Mouse (Mus musculus) embryonic facial prominence, embryonic 13.5 days (tissue): ENCODE data around the gene Ell3. TPM values are rescaled to one million over a fixed set of nuclear protein-coding genes. Genes with fewer than 3 reads are reported as not detected.

Experiments used
- ATAC-seq: fragments of 200-750 bp; cut with Nextera tagmentation; 2 replicates; pipeline ENCODE4 v1.8.0; 2017; ENCODE audit warnings: low read depth; ENCODE audit not compliant: insufficient number of reproducible peaks, insufficient read depth, low FRiP score, low TSS enrichment
- H3K27ac ChIP-seq: fragments of 300-500 bp; sonication (generic); 2 replicates; pipeline ENCODE4 v1.5.1; 2015; ENCODE audit warnings: moderate library complexity, mild to moderate bottlenecking, inconsistent platforms
- H3K27me3 ChIP-seq: fragments of 300-500 bp; sonication (generic); 2 replicates; pipeline ENCODE4 v1.6.1; 2015; ENCODE audit warnings: mild to moderate bottlenecking, inconsistent platforms
- H3K36me3 ChIP-seq: fragments of 300-500 bp; sonication (generic); 2 replicates; pipeline ENCODE4 v1.6.1; 2015; ENCODE audit warnings: mild to moderate bottlenecking, inconsistent platforms
- H3K4me1 ChIP-seq: fragments of 300-500 bp; sonication (generic); 2 replicates; pipeline ENCODE4 v1.6.1; 2015; ENCODE audit warnings: inconsistent platforms
- H3K4me2 ChIP-seq: fragments of 300-500 bp; sonication (generic); 2 replicates; pipeline ENCODE4 v1.6.1; 2015; ENCODE audit warnings: moderate library complexity, mild to moderate bottlenecking, inconsistent platforms
- H3K4me3 ChIP-seq: fragments of 300-500 bp; sonication (generic); 2 replicates; pipeline ENCODE4 v1.5.1; 2015; ENCODE audit warnings: mild to moderate bottlenecking, inconsistent platforms
- H3K9ac ChIP-seq: fragments of 300-500 bp; sonication (generic); 2 replicates; pipeline ENCODE4 v1.6.1; 2015; ENCODE audit warnings: mild to moderate bottlenecking, inconsistent platforms
- H3K9me3 ChIP-seq: fragments of 300-500 bp; sonication (generic); 2 replicates; pipeline ENCODE4 v1.6.1; 2016; ENCODE audit warnings: inconsistent platforms
- WGBS: fragments of 180-500 bp; shearing (Covaris S2); methylation state at CpG from one replicate; pipeline ENCODE4 v1.1.7; 2015; ENCODE audit warnings: mixed read lengths; 5-methylcytosine and 5-hydroxymethylcytosine counted together
- microRNA-seq: library from miRNA; unstranded; fragments of <30 nt; microRNA quantifications from one replicate; pipeline ENCODE4, GENCODE M21; 2016
- polyA plus RNA-seq: library from polyadenylated mRNA; unstranded; fragments of >200 nt; fragmentation: Nextera tagmentation; extraction: Ambion mirVana; gene quantifications from 2 replicates; pipeline ENCODE4 v1.2.1, GENCODE M21; 2015

Ell3 gene
- polyA plus RNA-seq, 1 experiment from 2014 or later, result 12.2 TPM

GRCm38 (mm10) chr2:121415591-121415990 lies 28.5 kb downstream of the Ell3 start:
- H3K9ac ChIP-seq, result peak overlapping the region; percentile 62
- H3K27ac ChIP-seq, result no peak overlapping the region
- ATAC-seq, result no peak
- H3K27me3 ChIP-seq, result no peaks in the 10 kb centered on the region
- peak overlapping the region; percentile 68 for H3K4me2 ChIP-seq
- WGBS, result 73% methylated on average over 3 of the region's 3 CpGs
- peaks cover 24% of the 10 kb centered on the region for H3K4me1 ChIP-seq
- no peaks in the 10 kb centered on the region for H3K9me3 ChIP-seq
- H3K4me3 ChIP-seq, result peak overlapping the region; percentile 73
- H3K36me3 ChIP-seq, result peaks cover 30% of the 10 kb centered on the region

DNA sequence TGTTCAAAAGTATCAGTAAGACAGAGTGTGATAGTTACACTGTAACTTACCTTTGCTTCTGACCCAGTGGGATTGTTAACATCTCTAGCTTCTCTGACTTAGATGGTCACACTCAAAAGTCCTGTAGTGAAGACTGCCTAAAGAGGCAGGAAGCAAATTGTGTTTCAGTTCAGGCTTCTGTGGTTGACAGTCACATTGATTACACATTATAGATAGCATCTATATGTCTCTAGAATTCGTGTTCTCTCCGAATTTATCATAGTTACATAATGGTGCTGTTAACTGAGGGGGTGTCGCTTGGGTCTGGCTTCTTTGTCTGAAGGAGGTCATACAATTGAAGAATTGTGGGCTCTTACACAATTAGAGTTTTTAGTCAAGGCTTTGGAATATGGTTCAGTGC lies 29.0 kb downstream of the Ell3 start:
- Histone ChIP-seq H3K4me3 (peak overlapping the region; percentile 73), H3K27ac (no peak overlapping the region), H3K4me1 (peaks cover 24% of the 10 kb centered on the region), H3K36me3 (peaks cover 26% of the 10 kb centered on the region), H3K9ac (peak overlapping the region; percentile 62), H3K9me3 (no peaks in the 10 kb centered on the region), H3K4me2 (peak overlapping the region; percentile 68), H3K27me3 (no peaks in the 10 kb centered on the region)
- no peak for ATAC-seq
- WGBS, result 57% methylated on average over 3 of the region's 3 CpGs

- no peaks in the 10 kb centered on the region for H3K9me3 ChIP-seq
- peak overlapping the region; percentile 68 for H3K4me2 ChIP-seq
- peak overlapping the region; percentile 95 for H3K27ac ChIP-seq
- peaks cover 21% of the 10 kb centered on the region for H3K36me3 ChIP-seq
- H3K4me1 ChIP-seq, result peaks cover 24% of the 10 kb centered on the region
- peak; percentile 50 for ATAC-seq
- H3K4me3 ChIP-seq, result peak overlapping the region; percentile 73
- under 1% methylated on average over 32 of the region's 32 CpGs for WGBS
- peak overlapping the region; percentile 98 for H3K9ac ChIP-seq
- H3K27me3 ChIP-seq, result no peaks in the 10 kb centered on the region
These were observed 29.9 kb downstream of the Ell3 start for GRCm38 (mm10) chr2:121414139-121414685.

GRCm38 (mm10) chr2:121413387-121414042 lies 30.6 kb downstream of the Ell3 start, which contains the start of the genes Pdia3 and Catsper2:
Gene Pdia3 (plus strand): TSS chr2:121413775.
Gene Catsper2 (minus strand): TSS chr2:121413792.
- peak; percentile 100 for ATAC-seq
- WGBS, result under 1% methylated on average over 65 of the region's 68 CpGs
- peaks cover 21% of the 10 kb centered on the region for H3K4me1 ChIP-seq

DNA sequence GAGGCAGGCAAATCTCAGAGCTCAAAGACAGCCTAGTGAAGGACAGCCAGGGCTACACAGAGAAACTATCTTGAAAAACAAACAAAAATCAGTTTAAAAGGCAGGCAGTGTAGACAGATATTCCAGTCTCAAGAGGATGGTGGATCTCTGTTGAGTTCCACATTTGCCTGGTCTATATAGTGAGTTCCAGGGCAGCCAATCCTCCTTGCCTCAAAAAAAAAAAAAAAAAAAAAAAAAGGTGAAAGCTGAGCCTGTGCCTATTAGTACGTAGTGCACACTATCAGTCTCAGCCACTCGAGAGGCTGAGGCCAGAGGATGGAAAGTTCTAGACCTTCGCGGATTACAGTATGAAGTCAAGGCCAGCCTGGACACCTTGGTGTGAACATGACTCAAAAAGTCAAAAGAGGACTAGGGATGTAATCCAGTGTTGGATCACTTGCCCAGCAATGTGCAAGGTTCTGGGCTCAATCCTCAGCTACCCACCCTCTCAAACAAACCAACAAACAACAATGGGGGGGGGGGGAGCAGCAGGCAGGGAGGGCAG lies 31.2 kb downstream of the Ell3 start:
- peak overlapping the region; percentile 95 for H3K27ac ChIP-seq
- peak overlapping the region; percentile 98 for H3K9ac ChIP-seq
- peaks cover 10% of the 10 kb centered on the region for H3K36me3 ChIP-seq
- 12% methylated on average over 4 of the region's 4 CpGs for WGBS
- H3K4me1 ChIP-seq, result peaks cover 21% of the 10 kb centered on the region
- peak overlapping the region; percentile 68 for H3K4me2 ChIP-seq
- H3K27me3 ChIP-seq, result no peaks in the 10 kb centered on the region
- H3K4me3 ChIP-seq, result peak overlapping the region; percentile 73
- no peaks in the 10 kb centered on the region for H3K9me3 ChIP-seq
- ATAC-seq, result 0 out of 2 replicates have a peak, but pooled peaks have one; percentile 0

More at GRCm38 (mm10) chr2:121413387-121414042, 30.6 kb downstream of the Ell3 start, which contains the start of the genes Pdia3 and Catsper2:
- H3K27me3 ChIP-seq, result no peaks in the 10 kb centered on the region
- peaks cover 16% of the 10 kb centered on the region for H3K36me3 ChIP-seq
- peak within 1 kb of the TSS; percentile 73 for H3K4me3 ChIP-seq
- H3K4me2 ChIP-seq, result peak within 1 kb of the TSS; percentile 68
- peak within 1 kb of the TSS; percentile 95 for H3K27ac ChIP-seq
- H3K9ac ChIP-seq, result peak within 1 kb of the TSS; percentile 98
- H3K9me3 ChIP-seq, result no peaks in the 10 kb centered on the region

DNA sequence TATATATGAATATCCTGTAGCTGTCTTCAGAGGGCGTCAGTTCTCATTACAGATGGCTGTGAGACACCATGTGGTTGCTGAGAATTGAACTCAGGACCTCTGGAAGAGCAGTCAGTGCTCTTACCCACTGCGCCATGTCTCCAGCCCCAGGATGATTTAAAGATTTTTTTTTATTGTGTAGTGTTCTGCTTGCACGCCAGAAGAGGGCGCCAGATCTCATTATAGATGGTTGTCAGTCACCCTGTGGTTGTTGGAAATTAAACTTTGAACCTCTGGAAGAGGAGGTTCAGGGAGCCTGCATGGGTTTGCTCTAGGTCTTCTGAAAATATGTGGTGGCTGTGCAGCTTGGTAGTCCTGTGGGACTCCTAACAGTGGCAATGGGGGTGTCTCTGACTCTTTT lies 35.9 kb downstream of the Ell3 start:
- Histone ChIP-seq H3K4me1 (no peaks in the 10 kb centered on the region; the same call in 1 of the 2 replicates), H3K27me3 (no peaks in the 10 kb centered on the region), H3K9me3 (no peaks in the 10 kb centered on the region), H3K9ac (no peak overlapping the region), H3K27ac (no peak overlapping the region), H3K4me2 (no peak overlapping the region), H3K4me3 (no peak overlapping the region), H3K36me3 (no peaks in the 10 kb centered on the region)
- ATAC-seq, result no peak
- WGBS, result 29% methylated on average over 4 of the region's 4 CpGs

DNA sequence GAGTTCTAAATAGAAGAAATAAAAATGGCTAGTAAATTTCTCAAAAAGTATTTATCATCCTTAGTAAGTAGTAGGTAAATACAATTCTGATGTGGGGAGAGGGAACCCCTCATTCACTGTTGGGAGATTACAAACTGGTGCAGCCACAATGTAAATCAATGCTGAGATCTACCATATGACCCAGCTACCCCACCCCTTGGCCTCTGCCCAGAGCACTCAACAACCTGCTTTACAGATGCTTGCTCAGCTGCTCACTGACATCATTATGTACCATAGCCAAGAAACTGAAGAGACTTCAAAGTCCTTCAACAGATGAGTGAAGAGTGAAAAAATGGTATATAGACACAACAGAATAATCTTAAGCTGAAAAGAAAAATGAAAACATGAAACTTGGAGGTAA lies 40.8 kb downstream of the Ell3 start:
- no peak overlapping the region for H3K4me2 ChIP-seq
- no peaks in the 10 kb centered on the region for H3K9me3 ChIP-seq
- H3K9ac ChIP-seq, result no peak overlapping the region
- ATAC-seq, result no peak
- no peaks in the 10 kb centered on the region for H3K27me3 ChIP-seq
- H3K4me1 ChIP-seq, result no peaks in the 10 kb centered on the region
- H3K4me3 ChIP-seq, result no peak overlapping the region
- no peaks in the 10 kb centered on the region for H3K36me3 ChIP-seq
- no peak overlapping the region for H3K27ac ChIP-seq

GRCm38 (mm10) chr2:121396624-121397023 lies 47.5 kb downstream of the Ell3 start:
- Histone ChIP-seq H3K9me3 (no peaks in the 10 kb centered on the region), H3K27me3 (no peaks in the 10 kb centered on the region), H3K27ac (no peak overlapping the region), H3K4me2 (no peak overlapping the region), H3K4me3 (no peak overlapping the region), H3K36me3 (no peaks in the 10 kb centered on the region), H3K4me1 (no peaks in the 10 kb centered on the region), H3K9ac (no peak overlapping the region)
- ATAC-seq, result no peak
- 12% methylated on average over 8 of the region's 8 CpGs for WGBS

Small RNAs within 50 kb of the gene (microRNA-seq; reads per million reads assigned to microRNA genes)
- not detected for gene Gm22953

Other genes starting within 250 kb of the Ell3 start
- gene Trp53bp1, start 172.9 kb downstream of the Ell3 start, polyA plus RNA-seq, result 95.8 and 96.5 TPM in 2 replicates
- gene Map1a, start 154.7 kb downstream of the Ell3 start, polyA plus RNA-seq, result 4.3 and 4.8 TPM in 2 replicates
- 8.4 and 11.7 TPM in 2 replicates for gene Ppip5k1, start 88.9 kb downstream of the Ell3 start, polyA plus RNA-seq
- gene Ckmt1, start 86.6 kb downstream of the Ell3 start, polyA plus RNA-seq, result 12.9 and 19.7 TPM in 2 replicates
- gene Strc, start 57.1 kb downstream of the Ell3 start, polyA plus RNA-seq, result not detected in 2 replicates
- gene Pdia3, start 30.5 kb downstream of the Ell3 start, polyA plus RNA-seq, result 657 and 685 TPM in 2 replicates
- gene Catsper2, start 30.5 kb downstream of the Ell3 start, polyA plus RNA-seq, result 3.3 and 3.8 TPM in 2 replicates
- gene Serf2, start 4.9 kb upstream of the Ell3 start, polyA plus RNA-seq, result 552 and 638 TPM in 2 replicates
- gene Hypk, start 9.0 kb upstream of the Ell3 start, polyA plus RNA-seq, result 129 and 139 TPM in 2 replicates
- gene Serinc4, start 12.5 kb upstream of the Ell3 start, polyA plus RNA-seq, result 0.55 and 0.65 TPM in 2 replicates
- 63.3 and 64.2 TPM in 2 replicates for gene Mfap1b, start 29.8 kb upstream of the Ell3 start, polyA plus RNA-seq
- gene Mfap1a, start 62.4 kb upstream of the Ell3 start, polyA plus RNA-seq, result 31.4 and 39.4 TPM in 2 replicates
- 7.6 and 8.9 TPM in 2 replicates for gene Wdr76, start 62.4 kb upstream of the Ell3 start, polyA plus RNA-seq